Mouse (Mus musculus) lung, adult 2 months (tissue): ENCODE measurements at regions not wholly inside any gene's neighbourhood (a gene's known extent, or its start where the extent isn't known, plus 50 kb on each side); places are given as distances from the start of the nearest gene placed in this dataset.

Experiments
- DNase-seq: peaks from one replicate; pipeline ENCODE4 v3.0.0; 2022
- H3K4me1 ChIP-seq: fragments of 200-500 bp; 2 replicates; pipeline ENCODE4 v1.6.1; 2011; ENCODE audit warnings: low read length; ENCODE audit not compliant: control insufficient read depth, insufficient read depth
- H3K4me3 ChIP-seq: fragments of 200-500 bp; replicated peaks from 2 replicates; pipeline ENCODE3; 2011; ENCODE audit warnings: low read depth, mild to moderate bottlenecking, control low read depth, low read length; ENCODE audit errors: extremely low read depth
- CTCF ChIP-seq: fragments of 200-500 bp; IDR thresholded peaks from 2 replicates; pipeline ENCODE4 v1.5.1; 2011; ENCODE audit warnings: mild to moderate bottlenecking, low read length, control low read depth; ENCODE audit not compliant: insufficient read depth
- POLR2A ChIP-seq: fragments of 200-500 bp; IDR thresholded peaks from 2 replicates; pipeline ENCODE4 v1.6.1; 2011; ENCODE audit warnings: low read depth, mild to moderate bottlenecking, control low read depth, low read length, borderline replicate concordance; ENCODE audit errors: extremely low read depth
- WGBS: fragments of 180-500 bp; shearing (Covaris S2); methylation state at CpG from one replicate; pipeline ENCODE4 v1.1.7; 2018; 5-methylcytosine and 5-hydroxymethylcytosine counted together

DNA sequence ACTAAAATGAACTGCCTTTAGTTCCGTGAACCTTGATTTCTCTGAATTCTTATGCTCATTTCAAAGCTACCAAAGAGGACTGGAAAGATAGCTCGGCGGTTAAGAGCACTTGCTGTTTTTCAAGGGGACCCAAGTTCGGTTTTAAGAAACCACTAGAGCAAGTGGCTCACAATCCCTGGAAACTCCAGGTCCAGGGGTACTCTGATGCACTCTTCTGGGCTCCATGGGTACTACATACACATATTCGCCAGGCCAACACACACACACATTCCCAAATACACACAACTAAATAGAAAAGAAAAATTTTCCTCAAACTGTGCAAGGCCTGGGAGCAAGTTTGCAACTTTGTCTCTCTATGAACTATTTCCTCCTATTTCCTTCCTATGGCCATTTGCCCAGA is 498.9 kb upstream of the Castor2 start:
- DNase-seq: no peak
- no peaks in the 10 kb centered on the region for H3K4me1 ChIP-seq
- WGBS: 50% methylated on average over 5 of the region's 5 CpGs
- no peak overlapping the region for H3K4me3 ChIP-seq
- TF ChIP-seq CTCF (no peak), POLR2A (no peak)

GRCm38 (mm10) chr5:133598105-133598504 is 501.4 kb upstream of the Castor2 start:
- Histone ChIP-seq H3K4me3 (no peak overlapping the region), H3K4me1 (no peaks in the 10 kb centered on the region)
- WGBS: 91% methylated on average over 3 of the region's 3 CpGs
- TF ChIP-seq CTCF: no peak
- no peak for DNase-seq

DNA sequence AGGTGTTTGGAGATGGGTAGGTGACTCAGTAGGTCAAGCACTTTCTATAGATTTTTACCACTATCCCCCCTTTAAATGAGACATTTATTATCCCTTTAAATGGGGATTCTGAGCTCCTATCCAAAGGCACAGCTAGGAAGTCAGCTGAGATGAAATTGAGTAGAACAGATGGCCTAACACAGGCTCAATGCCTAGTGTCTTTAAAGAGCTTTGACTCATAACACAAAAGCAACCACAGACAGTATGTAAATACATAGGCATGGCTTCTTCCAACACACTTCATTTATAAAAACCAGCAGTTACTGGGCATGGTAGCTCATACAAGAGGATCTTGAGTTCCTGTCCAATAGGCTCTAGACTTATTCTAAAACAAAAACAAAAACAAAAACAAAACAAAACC is 513.0 kb upstream of the Castor2 start:
- H3K4me1 ChIP-seq: no peaks in the 10 kb centered on the region
- DNase-seq: no peak
- TF ChIP-seq CTCF: no peak
- no peak for TF ChIP-seq POLR2A
- H3K4me3 ChIP-seq: no peak overlapping the region

DNA sequence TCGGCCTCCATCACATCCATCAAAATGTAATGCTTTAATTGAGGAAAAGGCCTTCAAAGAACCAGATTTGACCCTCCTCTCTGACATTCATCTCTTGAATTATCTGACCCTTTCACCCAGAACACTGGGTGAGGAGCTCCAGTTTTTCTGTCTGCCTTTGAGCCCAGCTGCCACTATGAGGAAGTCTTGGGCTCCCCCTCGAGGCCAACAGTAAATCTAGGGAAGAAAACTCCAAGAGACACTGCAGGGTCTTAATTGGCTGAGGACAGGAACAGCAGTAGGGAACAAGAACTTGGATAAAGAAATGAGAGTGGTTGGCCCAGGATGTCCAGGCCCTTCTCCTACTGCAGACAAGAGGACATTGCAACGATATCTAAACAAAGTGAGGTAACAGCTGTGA is 514.3 kb upstream of the Castor2 start:
- DNase-seq: peak; percentile 4
- Histone ChIP-seq H3K4me1 (no peaks in the 10 kb centered on the region), H3K4me3 (no peak overlapping the region)
- 22% methylated on average over 3 of the region's 3 CpGs for WGBS
- no peak for TF ChIP-seq POLR2A
- peak; percentile 37; the same call in 1 of the 2 replicates for TF ChIP-seq CTCF

DNA sequence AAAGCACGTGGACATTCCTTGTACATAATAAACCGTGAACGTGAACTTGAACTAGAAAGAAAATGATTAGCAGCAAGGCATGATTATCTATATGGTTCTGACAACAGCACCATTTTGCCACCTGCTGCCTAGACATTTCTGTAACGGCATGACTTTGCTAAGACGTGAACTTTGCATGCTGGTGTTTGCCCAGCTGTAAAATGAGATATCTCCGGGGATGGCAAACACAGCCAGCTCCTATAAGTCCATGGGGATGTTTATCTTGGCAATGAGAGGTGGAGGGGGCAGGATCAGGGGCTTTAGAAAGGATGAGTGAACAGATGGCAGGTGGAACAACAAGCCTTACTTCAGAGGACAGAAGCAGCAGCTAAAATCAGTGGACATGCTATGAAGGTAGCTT is 522.9 kb upstream of the Castor2 start:
- DNase-seq: no peak
- TF ChIP-seq POLR2A: no peak
- TF ChIP-seq CTCF: no peak
- WGBS: 65% methylated on average over 6 of the region's 6 CpGs
- no peaks in the 10 kb centered on the region for H3K4me1 ChIP-seq
- H3K4me3 ChIP-seq: no peak overlapping the region

- H3K4me3 ChIP-seq: no peak overlapping the region
- WGBS: 80% methylated on average over 2 of the region's 2 CpGs
- TF ChIP-seq POLR2A: no peak
- no peaks in the 10 kb centered on the region for H3K4me1 ChIP-seq
- DNase-seq: no peak
Observed at GRCm38 (mm10) chr5:133569096-133569495, 530.4 kb upstream of the Castor2 start.

GRCm38 (mm10) chr5:133566506-133566905 is 533.0 kb upstream of the Castor2 start:
- 63% methylated on average over 4 of the region's 4 CpGs for WGBS
- Histone ChIP-seq H3K4me1 (no peaks in the 10 kb centered on the region), H3K4me3 (no peak overlapping the region)
- no peak for DNase-seq
- no peak for TF ChIP-seq CTCF
- no peak for TF ChIP-seq POLR2A

DNA sequence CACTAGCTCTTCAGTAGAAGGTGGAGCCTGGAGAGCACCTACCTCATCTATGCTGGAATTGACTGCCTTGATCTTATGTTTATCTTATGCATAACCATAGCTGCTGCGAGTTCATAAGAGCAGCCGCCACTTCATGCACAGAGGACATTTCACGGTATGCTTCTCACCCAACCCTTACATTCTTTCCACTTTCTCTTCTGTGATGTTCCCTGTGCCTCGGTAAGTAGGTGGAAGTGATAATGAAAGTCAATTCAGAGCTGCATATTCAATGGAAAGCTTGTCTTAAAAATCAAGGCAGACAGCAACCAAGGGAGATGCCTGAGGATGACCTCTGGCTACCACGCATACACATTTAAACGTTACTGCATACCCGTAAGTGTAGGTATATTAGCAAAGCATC is 548.9 kb upstream of the Castor2 start:
- no peak for DNase-seq
- Histone ChIP-seq H3K4me1 (no peaks in the 10 kb centered on the region), H3K4me3 (no peak overlapping the region)
- TF ChIP-seq POLR2A (no peak), CTCF (no peak)
- WGBS: 72% methylated on average over 7 of the region's 7 CpGs

- Histone ChIP-seq H3K4me1 (no peaks in the 10 kb centered on the region), H3K4me3 (no peak overlapping the region)
- no peak for TF ChIP-seq CTCF
- no peak for TF ChIP-seq POLR2A
- no peak for DNase-seq
Observed at GRCm38 (mm10) chr5:133542217-133542616, 557.3 kb upstream of the Castor2 start.

DNA sequence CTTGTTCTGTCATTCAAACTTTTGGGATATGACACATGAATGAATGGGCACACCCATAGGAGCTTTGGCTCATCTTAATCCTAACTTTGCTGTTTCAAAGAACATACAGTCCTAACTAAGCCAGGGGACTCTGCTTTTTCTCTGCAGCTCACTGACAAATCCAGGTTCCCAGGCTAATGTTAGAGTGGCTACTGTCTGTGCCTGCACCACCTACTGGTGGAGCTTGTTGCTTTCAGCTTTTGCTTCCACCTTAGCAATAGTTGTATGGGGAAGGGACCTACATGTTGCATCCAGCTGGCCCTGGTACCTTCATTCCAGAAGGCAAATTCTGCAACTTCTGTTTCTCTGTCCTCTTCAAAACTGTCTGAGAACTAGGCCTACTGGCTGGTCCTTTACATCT is 566.8 kb upstream of the Castor2 start:
- TF ChIP-seq CTCF: no peak
- TF ChIP-seq POLR2A: no peak
- DNase-seq: no peak
- H3K4me1 ChIP-seq: no peaks in the 10 kb centered on the region
- no peak overlapping the region for H3K4me3 ChIP-seq

DNA sequence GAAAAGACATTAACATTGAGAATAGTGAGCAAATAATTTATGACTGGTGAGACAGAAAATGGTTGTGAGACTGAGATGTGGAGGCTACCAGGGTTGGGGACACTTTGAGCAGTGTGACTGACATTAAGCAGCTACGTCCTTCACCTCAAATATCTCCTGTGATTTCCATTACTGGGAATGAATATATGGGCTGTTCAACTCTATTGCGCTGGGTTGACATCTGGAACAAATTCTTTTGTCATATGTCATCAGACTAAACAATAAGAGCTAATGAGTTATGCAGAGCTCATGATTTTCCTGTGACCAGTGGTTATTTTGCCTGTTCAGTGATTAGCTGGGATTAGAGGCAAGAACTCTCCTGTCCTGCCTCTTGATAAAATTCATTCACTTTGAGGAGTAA is 593.9 kb upstream of the Castor2 start:
- no peaks in the 10 kb centered on the region for H3K4me1 ChIP-seq
- DNase-seq: no peak
- WGBS: 59% methylated on average over 2 of the region's 2 CpGs
- H3K4me3 ChIP-seq: no peak overlapping the region
- TF ChIP-seq POLR2A (no peak), CTCF (no peak)
